Mouse (Mus musculus) erythroblast, embryonic 14.5 days (primary cell): Measurements from ENCODE around the gene Gli2.

Experiments
- GATA1 ChIP-seq: IDR thresholded peaks from 2 replicates; pipeline ENCODE4 v1.6.1; 2012; ENCODE audit warnings: low read length, inconsistent platforms, mixed read lengths
- TAL1 ChIP-seq: IDR thresholded peaks from 3 replicates; pipeline ENCODE4 v1.6.1; 2012; ENCODE audit warnings: low read length, inconsistent platforms, mixed read lengths

DNA sequence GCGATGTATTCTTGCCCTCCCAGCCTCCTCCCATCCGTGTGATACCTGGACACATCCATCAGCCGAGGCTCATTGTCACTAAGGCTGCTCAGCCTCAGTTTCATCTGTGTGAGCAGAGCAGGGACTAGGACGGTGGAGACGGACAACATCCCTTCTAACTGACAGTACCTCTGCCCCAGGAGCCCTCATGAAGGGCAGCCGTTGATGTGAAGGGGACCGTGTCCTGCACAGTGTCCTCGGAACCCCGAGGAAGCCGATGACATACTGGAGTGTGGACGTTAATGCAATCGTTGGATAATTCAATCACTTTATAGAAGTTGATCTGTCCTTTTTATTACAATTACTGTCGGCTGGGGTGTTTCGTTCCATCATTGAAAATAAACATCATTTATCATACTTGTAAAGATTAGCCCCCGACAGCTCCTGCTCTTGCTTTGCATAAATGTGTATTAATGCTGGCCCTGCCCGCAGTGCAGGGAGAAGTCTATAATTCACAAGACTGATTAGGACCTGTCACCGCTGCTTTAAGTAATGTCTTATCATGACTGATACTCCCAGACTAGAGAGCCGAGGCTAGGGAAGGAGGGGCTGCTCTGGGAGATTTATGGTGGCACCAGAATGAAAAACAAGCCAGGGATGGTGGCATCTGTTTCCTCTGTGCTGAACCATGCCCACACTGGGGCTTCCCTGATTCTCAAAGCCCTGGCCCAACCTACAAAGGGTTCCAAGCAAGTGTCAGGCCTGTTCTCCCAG, 257.8 kb downstream of the Gli2 start:
- TF ChIP-seq TAL1 (no peak), GATA1 (no peak)
